Mouse (Mus musculus): ENCODE data around the gene Tacc2.

GRCm38 (mm10) chr7:130606958-130607357, 29.7 kb downstream of the Tacc2 start:
- TF ChIP-seq POLR2A (IDR thresholded peaks at IDR 0.05; ENCODE audit: borderline replicate concordance, insufficient read depth, low read length) (no peak), CTCF (IDR thresholded peaks at IDR 0.05; ENCODE audit: borderline replicate concordance, insufficient read depth, low read depth, low read length) (no peak)
